35 mouse cellular contexts compared by ENCODE assay signal in the genomic region with DNA sequence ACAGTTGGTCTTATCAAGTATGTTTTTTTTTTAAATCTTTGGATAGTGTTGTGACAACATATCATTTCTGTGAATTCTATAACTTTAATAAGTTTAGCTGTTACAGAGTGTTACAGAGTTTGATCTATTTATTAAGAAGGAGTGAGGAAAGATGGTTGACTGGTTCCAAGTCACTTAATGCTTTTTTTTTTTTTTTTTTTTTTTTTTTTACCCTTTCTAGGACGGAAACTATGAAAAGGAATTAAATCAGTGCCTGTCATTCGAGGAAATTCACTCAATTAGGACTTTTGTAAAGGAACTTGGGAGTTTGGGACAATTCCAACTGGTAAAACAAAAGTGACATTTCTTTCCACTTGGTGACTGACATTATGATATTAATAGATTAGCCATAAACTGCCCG.
"Had no signal": no experiment of that assay in that cellular context is flagged by ENCODE, and none has a peak within 500 bp of the region (broad histone marks: within the 10 kb centered on the region; RNA-seq: fewer than 3 reads in every experiment).

No protein-coding gene starts in this region.

- H3K4me2 ChIP-seq: heart, embryonic 11.5 days; heart, embryonic 12.5 days; heart, embryonic 13.5 days; heart, embryonic 15.5 days; hindbrain, embryonic 12.5 days; hindbrain, embryonic 13.5 days; hindbrain, embryonic 14.5 days; hindbrain, embryonic 15.5 days; intestine, embryonic 15.5 days; kidney, embryonic 15.5 days had no signal

- H3K4me1 ChIP-seq: heart, embryonic 10.5 days; heart, embryonic 12.5 days; heart, embryonic 13.5 days; heart, embryonic 15.5 days; hindbrain, embryonic 10.5 days; hindbrain, embryonic 12.5 days; hindbrain, embryonic 13.5 days; hindbrain, embryonic 15.5 days; intestine, embryonic 15.5 days; kidney, embryonic 15.5 days had no signal

- DNase-seq: heart, postnatal 10 days; heart, postnatal 14 days; heart, postnatal 36 days; heart, postnatal 4 days; kidney, adult 11 months; kidney, adult 18-20 months; kidney, adult 2 months; kidney, adult 8-10 months; kidney, adult 9 months; kidney, postnatal 10 days; kidney, postnatal 14 days; kidney, postnatal 25 days; kidney, postnatal 36 days; kidney, postnatal 4 days; layer of hippocampus, adult 9-11 months; layer of hippocampus, postnatal 36 days had no signal

- H3K36me3 ChIP-seq: heart, embryonic 10.5 days; heart, embryonic 12.5 days; heart, embryonic 13.5 days; heart, embryonic 15.5 days; hindbrain, embryonic 10.5 days; hindbrain, embryonic 12.5 days; hindbrain, embryonic 13.5 days; hindbrain, embryonic 15.5 days; intestine, embryonic 15.5 days had no signal

- H3K4me3 ChIP-seq: heart, embryonic 10.5 days; heart, embryonic 12.5 days; heart, embryonic 13.5 days; heart, embryonic 15.5 days; hindbrain, embryonic 10.5 days; hindbrain, embryonic 12.5 days; hindbrain, embryonic 13.5 days; hindbrain, embryonic 15.5 days; intestine, embryonic 15.5 days; kidney, embryonic 15.5 days; layer of hippocampus, adult 2 months had no signal

- H3K27ac ChIP-seq: heart, embryonic 10.5 days; heart, embryonic 13.5 days; heart, embryonic 15.5 days; hindbrain, embryonic 10.5 days; hindbrain, embryonic 12.5 days; hindbrain, embryonic 13.5 days; hindbrain, embryonic 14.5 days; hindbrain, embryonic 15.5 days; hindbrain, postnatal 0 days; intestine, embryonic 15.5 days; kidney, embryonic 15.5 days; kidney, postnatal 0 days; layer of hippocampus, adult 2 months had no signal

- H3K27me3 ChIP-seq: heart, embryonic 12.5 days; heart, embryonic 13.5 days; heart, embryonic 15.5 days; hindbrain, embryonic 12.5 days; hindbrain, embryonic 13.5 days; hindbrain, embryonic 15.5 days; intestine, embryonic 15.5 days; kidney, embryonic 15.5 days had no signal

- H3K9ac ChIP-seq: heart, embryonic 12.5 days; heart, embryonic 13.5 days; heart, embryonic 15.5 days; hindbrain, embryonic 12.5 days; hindbrain, embryonic 13.5 days; hindbrain, embryonic 14.5 days; hindbrain, embryonic 15.5 days; intestine, embryonic 15.5 days; kidney, embryonic 15.5 days had no signal

- ATAC-seq: hindbrain, embryonic 16.5 days; hindbrain, postnatal 0 days; inflammation-experienced regulatory T-cells, adult 6 months; intestine, embryonic 15.5 days; intestine, embryonic 16.5 days; intestine, postnatal 0 days had no signal

- H3K9me3 ChIP-seq: heart, embryonic 10.5 days; heart, embryonic 12.5 days; heart, embryonic 13.5 days; heart, embryonic 15.5 days; hindbrain, embryonic 10.5 days; hindbrain, embryonic 12.5 days; hindbrain, embryonic 13.5 days; hindbrain, embryonic 15.5 days; intestine, embryonic 15.5 days; kidney, embryonic 15.5 days had no signal
